Mouse (Mus musculus): ENCODE measurements around the gene Lrrc4b. TPM values are rescaled to one million over a fixed set of nuclear protein-coding genes. Genes with fewer than 3 reads are reported as not detected.

Lrrc4b gene
- total RNA-seq (2021) (1 to 10 TPM; 5.1 to 8.5 TPM), polyA plus RNA-seq (2012; rRNA removed) (10.3 and 16.3 TPM in 2 replicates)
- long read RNA-seq, partial matches to known transcripts: 0 of 2 reads
- long read RNA-seq, other reads (novel, unspliced or antisense): 1 of 2 reads

GRCm38 (mm10) chr7:44428968-44429521 lies at the start of gene Lrrc4b:
TSS of gene Lrrc4b (plus strand) at chr7:44429018.
- no peak for DNase-seq

GRCm38 (mm10) chr7:44382541-44382940 lies 46.3 kb upstream of the Lrrc4b start:
- DNase-seq: no peak

GRCm38 (mm10) chr7:44383980-44384715 lies 44.7 kb upstream of the Lrrc4b start, which contains the start of gene Syt3:
TSS of gene Syt3 (plus strand) at chr7:44384102.
- DNase-seq: peak; percentile 79

- DNase-seq: no peak
Measured at GRCm38 (mm10) chr7:44384716-44385059, 44.1 kb upstream of the Lrrc4b start.

GRCm38 (mm10) chr7:44385720-44386119 lies 43.1 kb upstream of the Lrrc4b start, which contains the start of gene 1700008O03Rik:
TSS of gene 1700008O03Rik (minus strand) at chr7:44385820.
- DNase-seq: no peak

GRCm38 (mm10) chr7:44391831-44392230 lies 37.0 kb upstream of the Lrrc4b start:
- DNase-seq: no peak

GRCm38 (mm10) chr7:44392341-44392740 lies 36.5 kb upstream of the Lrrc4b start:
- DNase-seq: no peak

GRCm38 (mm10) chr7:44393284-44393683 lies 35.5 kb upstream of the Lrrc4b start:
- no peak for DNase-seq

- DNase-seq: peak; percentile 46
Measured at GRCm38 (mm10) chr7:44398570-44398969, 30.2 kb upstream of the Lrrc4b start.

- DNase-seq: no peak
Measured at GRCm38 (mm10) chr7:44401673-44402072, 27.1 kb upstream of the Lrrc4b start.

- DNase-seq: peak; percentile 89
Measured at GRCm38 (mm10) chr7:44405346-44406014, 23.3 kb upstream of the Lrrc4b start.

GRCm38 (mm10) chr7:44406015-44406355 lies 22.8 kb upstream of the Lrrc4b start:
- no peak for DNase-seq

- DNase-seq: no peak
Measured at GRCm38 (mm10) chr7:44411144-44411543, 17.7 kb upstream of the Lrrc4b start.

GRCm38 (mm10) chr7:44413307-44413706 lies 15.5 kb upstream of the Lrrc4b start:
- DNase-seq: no peak

GRCm38 (mm10) chr7:44427666-44428065 lies 1.2 kb upstream of the Lrrc4b start:
- no peak for DNase-seq

- no peak for DNase-seq
Measured at GRCm38 (mm10) chr7:44428171-44428950, 457 bp upstream of the Lrrc4b start.

- DNase-seq: no peak
Measured at GRCm38 (mm10) chr7:44429534-44430488, 993 bp downstream of the Lrrc4b start.

GRCm38 (mm10) chr7:44432550-44432949 lies 3.7 kb downstream of the Lrrc4b start:
- no peak for DNase-seq

GRCm38 (mm10) chr7:44433371-44433770 lies 4.6 kb downstream of the Lrrc4b start:
- no peak for DNase-seq

- no peak for DNase-seq
Measured at GRCm38 (mm10) chr7:44434089-44434488, 5.3 kb downstream of the Lrrc4b start.

- no peak for DNase-seq
Measured at GRCm38 (mm10) chr7:44435796-44436195, 7.0 kb downstream of the Lrrc4b start.

All from adrenal gland, adult 2 months (tissue).